Mouse (Mus musculus) embryonic facial prominence, embryonic 10.5 days (tissue): ENCODE measurements around the gene Myh9. TPM values are rescaled to one million over a fixed set of nuclear protein-coding genes. Genes with fewer than 3 reads are reported as not detected.

Experiments used
- DNase-seq: peaks from one replicate; pipeline ENCODE4 v3.0.0-alpha.2; 2017; ENCODE audit warnings: low spot score
- H3K27ac ChIP-seq: fragments of 300-500 bp; sonication (generic); replicated peaks from 2 replicates; pipeline ENCODE4 v1.5.1; 2016; ENCODE audit warnings: mild to moderate bottlenecking
- H3K27me3 ChIP-seq: fragments of 300-500 bp; sonication (generic); replicated peaks from 2 replicates; pipeline ENCODE4 v1.6.1; 2016; ENCODE audit warnings: low read depth, mild to moderate bottlenecking; ENCODE audit not compliant: poor library complexity, severe bottlenecking
- H3K36me3 ChIP-seq: fragments of 300-500 bp; sonication (generic); replicated peaks from 2 replicates; pipeline ENCODE4 v1.6.1; 2016; ENCODE audit warnings: mild to moderate bottlenecking, moderate library complexity
- H3K4me1 ChIP-seq: fragments of 300-500 bp; sonication (generic); 2 replicates; pipeline ENCODE4 v1.6.1; 2016
- H3K4me3 ChIP-seq: fragments of 300-500 bp; sonication (generic); 2 replicates; pipeline ENCODE4 v1.5.1; 2016; ENCODE audit warnings: mild to moderate bottlenecking, moderate library complexity
- H3K9me3 ChIP-seq: fragments of 300-500 bp; sonication (generic); 2 replicates; pipeline ENCODE4 v1.6.1; 2016; ENCODE audit warnings: mild to moderate bottlenecking
- WGBS: fragments of 180-500 bp; shearing (Covaris S2); methylation state at CpG from one replicate; pipeline ENCODE4 v1.1.7; 2016; 5-methylcytosine and 5-hydroxymethylcytosine counted together
- polyA plus RNA-seq: library from polyadenylated mRNA; unstranded; fragments of >200 nt; fragmentation: Nextera tagmentation; extraction: Ambion mirVana; gene quantifications from 2 replicates; pipeline ENCODE4 v1.2.1, GENCODE M21; 2016

Myh9 gene
- polyA plus RNA-seq, 1 experiment from 2014 or later, result 46.9 TPM

DNA sequence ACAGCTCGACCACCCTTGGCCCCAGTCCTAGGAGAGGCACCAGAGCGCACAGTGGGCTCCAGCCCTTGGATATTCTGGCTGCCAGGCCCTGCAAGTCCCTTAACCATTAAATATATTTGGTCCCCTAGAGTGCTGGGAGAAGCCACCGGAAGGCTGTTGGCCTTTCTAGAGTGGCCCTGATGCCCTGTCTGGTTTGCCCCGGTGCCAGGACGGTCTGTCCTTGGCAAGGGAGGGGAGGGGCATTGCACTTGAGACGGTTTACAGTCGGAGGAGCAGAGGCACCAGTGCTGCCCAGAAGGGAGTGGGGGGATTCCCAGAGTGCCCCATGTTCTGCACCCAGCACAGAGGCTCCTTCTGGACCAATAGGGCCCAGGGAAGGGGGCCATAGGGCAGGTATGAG lies 80.9 kb downstream of the Myh9 start:
- H3K27me3 ChIP-seq, result no peaks in the 10 kb centered on the region
- 0 out of 2 replicates have a peak, but pooled peaks cover 2% of the 10 kb centered on the region for H3K4me1 ChIP-seq
- peaks cover 72% of the 10 kb centered on the region for H3K36me3 ChIP-seq
- 94% methylated on average over 7 of the region's 7 CpGs for WGBS
- H3K27ac ChIP-seq, result no peak overlapping the region
- no peaks in the 10 kb centered on the region for H3K9me3 ChIP-seq
- DNase-seq, result no peak
- H3K4me3 ChIP-seq, result no peak overlapping the region

DNA sequence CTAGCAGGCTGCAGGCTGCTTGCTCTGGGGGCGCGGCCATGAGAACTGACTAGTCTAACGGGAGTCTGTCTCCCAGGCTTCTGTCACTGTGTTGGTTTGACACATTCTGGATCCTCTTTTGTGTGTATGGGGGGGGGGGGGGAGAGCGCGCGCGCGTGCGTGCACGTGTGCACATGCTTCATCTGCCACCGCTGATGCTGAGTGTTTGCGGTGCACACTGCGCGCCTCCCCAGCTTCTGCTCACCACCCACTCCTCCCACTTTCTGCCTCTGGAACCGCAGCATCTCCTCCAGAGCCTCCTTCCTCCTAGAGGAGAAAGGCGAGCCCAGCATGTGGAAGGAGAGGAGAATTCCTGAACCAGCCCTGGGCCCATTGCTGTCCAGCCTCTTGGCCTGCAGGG lies 81.9 kb downstream of the Myh9 start:
- H3K36me3 ChIP-seq, result peaks cover 61% of the 10 kb centered on the region
- WGBS, result 93% methylated on average over 16 of the region's 16 CpGs

DNA sequence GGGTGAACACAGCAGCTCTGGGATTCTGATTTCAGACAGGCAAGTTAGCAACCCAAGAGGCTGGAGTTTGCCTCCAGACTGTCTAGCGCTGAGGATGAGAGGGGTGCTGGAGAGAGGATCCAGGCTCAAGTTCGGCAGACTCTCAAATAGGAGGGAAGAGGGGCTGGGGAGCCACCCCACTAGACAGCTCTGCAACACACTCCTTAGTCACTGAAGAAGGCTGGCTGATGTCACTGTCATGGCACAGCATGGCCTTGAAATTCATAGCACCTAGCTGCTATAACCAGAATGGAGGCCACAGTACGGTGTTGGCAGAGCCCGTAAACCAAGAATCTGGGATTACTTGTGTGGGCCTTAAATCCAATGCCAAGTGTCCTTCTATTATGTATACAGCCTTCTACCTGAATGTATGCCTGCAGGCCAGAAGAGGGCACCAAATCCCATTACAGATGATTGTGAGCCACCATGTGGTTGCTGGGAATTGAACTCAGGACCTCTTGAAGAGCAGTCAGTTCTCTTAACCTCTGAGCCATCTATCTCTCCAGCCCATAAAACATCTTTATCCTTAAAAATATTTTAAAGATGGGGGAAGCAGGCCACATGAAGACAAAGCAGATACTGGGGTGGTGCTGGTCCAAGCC lies 84.3 kb downstream of the Myh9 start:
- Histone ChIP-seq H3K9me3 (no peaks in the 10 kb centered on the region), H3K4me1 (0 out of 2 replicates have a peak, but pooled peaks cover 6% of the 10 kb centered on the region), H3K36me3 (peaks cover 38% of the 10 kb centered on the region), H3K4me3 (no peak overlapping the region), H3K27ac (no peak overlapping the region), H3K27me3 (no peaks in the 10 kb centered on the region)
- DNase-seq, result no peak
- WGBS, result 86% methylated on average over 4 of the region's 4 CpGs

More for the DNA sequence above, 81.9 kb downstream of the Myh9 start:
- DNase-seq, result no peak
- no peaks in the 10 kb centered on the region for H3K27me3 ChIP-seq
- no peak overlapping the region for H3K4me3 ChIP-seq
- H3K4me1 ChIP-seq, result 0 out of 2 replicates have a peak, but pooled peaks cover 5% of the 10 kb centered on the region
- no peaks in the 10 kb centered on the region for H3K9me3 ChIP-seq
- no peak overlapping the region for H3K27ac ChIP-seq

DNA sequence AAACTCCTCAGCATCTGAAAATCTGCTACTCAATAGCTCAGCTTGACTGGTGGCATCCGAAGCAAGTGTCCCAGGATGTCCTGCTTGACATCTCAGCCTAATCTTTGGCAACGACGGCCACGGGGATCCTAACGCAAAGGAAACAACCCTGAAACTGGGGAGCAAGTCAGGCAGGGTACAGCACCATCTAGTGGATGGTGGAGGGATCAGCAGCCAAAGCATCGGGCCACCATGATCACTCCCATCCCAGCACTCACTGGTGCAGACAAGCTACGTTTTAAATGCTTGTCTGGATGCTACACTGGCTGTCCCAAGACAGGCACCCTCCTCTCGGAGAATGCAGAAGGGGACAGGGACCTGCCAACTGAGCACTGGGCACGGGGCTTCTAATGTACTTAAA lies 85.1 kb downstream of the Myh9 start, which contains the start of gene Apol8:
TSS of gene Apol8 (minus strand) at position 156 of the 400 bp plus-strand sequence.
- 7% methylated on average over 9 of the region's 9 CpGs for WGBS
- H3K27me3 ChIP-seq, result no peaks in the 10 kb centered on the region
- H3K4me1 ChIP-seq, result 0 out of 2 replicates have a peak, but pooled peaks cover 6% of the 10 kb centered on the region
- no peak within 1 kb of the TSS for H3K4me3 ChIP-seq
- DNase-seq, result peak; percentile 70
- H3K27ac ChIP-seq, result no peak within 1 kb of the TSS
- H3K36me3 ChIP-seq, result peaks cover 29% of the 10 kb centered on the region
- no peaks in the 10 kb centered on the region for H3K9me3 ChIP-seq

DNA sequence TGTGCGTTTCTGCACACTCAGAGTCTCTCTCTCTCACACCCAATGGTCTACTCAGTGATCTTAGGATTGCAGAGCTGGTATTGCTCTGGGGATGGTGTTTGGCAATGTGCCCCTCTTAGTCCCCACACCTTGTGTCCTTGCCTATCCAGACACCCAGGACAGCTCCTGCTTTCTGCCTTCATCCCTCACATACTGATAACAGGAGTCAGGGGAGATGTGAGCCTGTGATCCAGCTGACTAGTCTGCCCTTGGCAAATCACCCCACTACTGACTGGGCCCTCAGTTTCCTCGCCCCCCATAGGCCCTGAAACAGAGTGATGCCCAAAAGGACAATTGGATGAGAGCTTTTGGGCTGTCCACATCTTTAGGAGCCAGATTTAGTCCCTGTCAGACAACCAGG lies 85.9 kb downstream of the Myh9 start:
- 0 out of 2 replicates have a peak, but pooled peaks cover 6% of the 10 kb centered on the region for H3K4me1 ChIP-seq
- no peak overlapping the region for H3K4me3 ChIP-seq
- H3K27me3 ChIP-seq, result no peaks in the 10 kb centered on the region
- H3K36me3 ChIP-seq, result peaks cover 22% of the 10 kb centered on the region
- H3K27ac ChIP-seq, result no peak overlapping the region
- DNase-seq, result no peak
- WGBS, result 71% methylated on average over 2 of the region's 2 CpGs
- no peaks in the 10 kb centered on the region for H3K9me3 ChIP-seq

DNA sequence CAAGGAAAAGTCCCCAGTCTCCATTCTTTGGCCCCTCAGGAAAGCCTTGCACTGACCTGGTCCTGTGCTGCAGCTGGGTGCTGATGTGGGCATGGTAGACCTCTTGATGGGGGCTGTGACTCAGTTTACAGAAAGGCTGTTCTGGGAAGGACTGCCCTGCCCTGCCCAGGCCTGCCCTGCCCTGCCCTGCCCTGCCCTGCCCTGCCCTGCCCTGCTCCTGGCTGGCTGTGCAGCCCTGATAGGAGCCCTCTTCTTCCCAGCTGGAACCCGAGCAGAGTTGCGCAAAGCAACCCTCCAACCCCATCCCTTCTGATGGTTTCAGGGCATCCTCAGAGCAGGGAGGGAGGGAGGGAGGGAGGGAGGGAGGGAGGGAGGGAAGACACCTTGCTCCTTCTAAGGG lies 86.8 kb downstream of the Myh9 start:
- Histone ChIP-seq H3K36me3 (peaks cover 12% of the 10 kb centered on the region), H3K27me3 (no peaks in the 10 kb centered on the region), H3K4me1 (0 out of 2 replicates have a peak, but pooled peaks cover 6% of the 10 kb centered on the region), H3K4me3 (no peak overlapping the region), H3K27ac (no peak overlapping the region), H3K9me3 (no peaks in the 10 kb centered on the region)
- no peak for DNase-seq
- WGBS, result 56% methylated on average over 2 of the region's 2 CpGs

DNA sequence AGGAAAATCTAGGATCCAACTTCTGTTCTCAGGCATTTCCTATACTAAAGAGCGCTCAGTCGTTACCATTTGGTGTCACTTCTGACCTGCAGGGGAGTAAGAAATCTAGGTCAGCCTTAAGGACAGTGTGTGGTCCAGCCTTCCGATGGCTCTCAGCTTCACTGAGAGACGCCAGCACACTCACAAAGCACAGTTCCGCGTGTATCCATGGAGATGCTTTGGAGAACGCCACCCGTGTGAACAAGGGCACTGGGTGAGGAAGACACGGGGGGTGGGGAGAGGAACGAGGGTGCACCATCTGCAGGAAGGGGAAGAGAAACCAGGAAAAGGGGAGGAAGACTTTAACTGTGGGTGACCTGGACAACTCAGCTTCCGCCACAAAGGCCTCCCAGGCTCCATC lies 89.5 kb downstream of the Myh9 start:
- no peaks in the 10 kb centered on the region for H3K27me3 ChIP-seq
- 0 out of 2 replicates have a peak, but pooled peaks cover 6% of the 10 kb centered on the region for H3K4me1 ChIP-seq
- DNase-seq, result no peak
- 69% methylated on average over 11 of the region's 11 CpGs for WGBS
- H3K9me3 ChIP-seq, result no peaks in the 10 kb centered on the region
- H3K27ac ChIP-seq, result no peak overlapping the region
- H3K36me3 ChIP-seq, result no peaks in the 10 kb centered on the region
- no peak overlapping the region for H3K4me3 ChIP-seq

DNA sequence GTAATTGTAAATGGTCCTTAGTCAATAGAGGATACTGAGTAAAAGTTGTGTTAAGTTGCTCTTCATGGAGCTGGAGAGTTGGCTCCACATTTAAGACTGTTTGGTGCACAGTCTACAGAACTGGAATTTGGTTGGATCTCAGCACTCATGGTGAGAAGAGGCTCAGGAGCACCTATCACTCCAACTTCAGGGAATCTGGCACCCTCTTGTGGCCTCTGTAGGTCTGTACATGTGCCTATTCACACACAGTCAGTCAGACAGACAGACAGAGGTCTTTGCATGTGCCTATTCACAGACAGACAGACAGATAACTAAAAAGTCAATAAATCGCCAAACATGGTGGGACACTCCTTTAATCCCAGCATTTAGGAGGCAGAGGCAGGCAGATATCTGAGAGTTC lies 91.5 kb downstream of the Myh9 start:
- H3K27ac ChIP-seq, result no peak overlapping the region
- no peaks in the 10 kb centered on the region for H3K9me3 ChIP-seq
- H3K36me3 ChIP-seq, result no peaks in the 10 kb centered on the region
- H3K27me3 ChIP-seq, result no peaks in the 10 kb centered on the region
- DNase-seq, result no peak
- no peak overlapping the region for H3K4me3 ChIP-seq
- 38% methylated on average over 1 of the region's 1 CpGs for WGBS
- 0 out of 2 replicates have a peak, but pooled peaks cover 4% of the 10 kb centered on the region for H3K4me1 ChIP-seq

DNA sequence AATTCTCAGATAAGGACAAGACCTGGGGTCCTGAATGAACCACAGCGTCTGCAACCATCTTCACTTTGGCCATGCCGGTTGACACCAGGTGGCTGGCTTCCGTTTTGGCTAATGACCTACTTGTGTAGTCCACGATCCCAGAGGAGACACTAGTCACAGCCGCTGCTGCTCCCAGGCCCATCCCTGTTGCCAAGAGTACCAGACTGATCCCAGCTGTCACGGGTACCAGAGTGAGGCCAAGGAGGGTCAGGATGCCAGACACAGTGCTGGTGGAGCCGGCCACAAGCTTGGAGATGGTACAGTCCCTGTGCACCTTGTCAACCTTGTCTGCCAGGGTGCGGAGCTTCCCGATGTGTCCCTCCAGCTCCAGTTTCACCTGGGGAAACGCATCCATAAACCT lies 92.3 kb downstream of the Myh9 start:
- WGBS, result 93% methylated on average over 10 of the region's 10 CpGs
- Histone ChIP-seq H3K36me3 (no peaks in the 10 kb centered on the region), H3K27ac (no peak overlapping the region), H3K4me1 (no peaks in the 10 kb centered on the region), H3K9me3 (no peaks in the 10 kb centered on the region), H3K27me3 (no peaks in the 10 kb centered on the region), H3K4me3 (no peak overlapping the region)
- no peak for DNase-seq

DNA sequence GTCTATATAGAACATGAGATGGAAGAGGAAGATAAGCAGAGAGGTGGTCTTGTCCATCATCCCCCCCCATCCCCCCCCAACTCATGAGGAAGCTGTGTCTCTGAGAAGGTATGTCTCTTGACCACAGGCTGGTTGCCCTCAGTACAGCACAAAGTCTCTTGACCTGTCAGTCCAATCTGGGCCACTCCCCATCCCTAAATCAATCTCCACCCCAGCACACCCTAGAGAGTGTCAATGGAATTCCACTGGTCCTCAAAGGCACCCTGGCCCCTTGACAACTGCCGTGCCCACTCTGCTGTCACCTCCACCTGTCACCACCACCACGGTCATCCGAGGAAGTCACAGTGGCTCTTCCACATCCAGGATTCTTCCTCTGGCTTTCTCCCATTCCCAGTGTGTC lies 93.6 kb downstream of the Myh9 start:
- Histone ChIP-seq H3K36me3 (no peaks in the 10 kb centered on the region), H3K4me3 (no peak overlapping the region), H3K4me1 (no peaks in the 10 kb centered on the region), H3K9me3 (no peaks in the 10 kb centered on the region), H3K27me3 (no peaks in the 10 kb centered on the region), H3K27ac (no peak overlapping the region)
- WGBS, result 92% methylated on average over 3 of the region's 3 CpGs
- no peak for DNase-seq

DNA sequence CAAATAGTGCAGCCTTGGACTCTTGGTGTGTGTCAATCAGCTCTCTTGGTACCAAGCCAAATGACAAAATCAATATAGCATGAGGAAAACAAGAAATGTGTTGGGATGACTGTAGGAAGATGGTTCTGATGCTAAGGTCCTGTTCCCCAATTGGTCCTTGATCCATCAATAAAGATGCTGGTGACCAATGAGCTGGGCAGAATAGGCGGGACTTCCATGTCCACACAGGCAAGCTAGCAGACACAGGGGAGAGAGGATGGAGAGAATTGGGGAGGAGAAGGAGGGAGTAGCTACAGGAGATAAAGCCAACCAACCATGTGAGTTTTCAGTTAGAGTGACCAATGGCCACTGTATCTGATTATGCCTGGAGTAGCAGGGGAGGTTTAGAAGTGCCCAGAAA lies 95.6 kb downstream of the Myh9 start:
- 86% methylated on average over 1 of the region's 1 CpGs for WGBS
- no peak for DNase-seq
- Histone ChIP-seq H3K27me3 (no peaks in the 10 kb centered on the region), H3K36me3 (no peaks in the 10 kb centered on the region), H3K4me3 (no peak overlapping the region), H3K4me1 (no peaks in the 10 kb centered on the region), H3K9me3 (no peaks in the 10 kb centered on the region), H3K27ac (no peak overlapping the region)

DNA sequence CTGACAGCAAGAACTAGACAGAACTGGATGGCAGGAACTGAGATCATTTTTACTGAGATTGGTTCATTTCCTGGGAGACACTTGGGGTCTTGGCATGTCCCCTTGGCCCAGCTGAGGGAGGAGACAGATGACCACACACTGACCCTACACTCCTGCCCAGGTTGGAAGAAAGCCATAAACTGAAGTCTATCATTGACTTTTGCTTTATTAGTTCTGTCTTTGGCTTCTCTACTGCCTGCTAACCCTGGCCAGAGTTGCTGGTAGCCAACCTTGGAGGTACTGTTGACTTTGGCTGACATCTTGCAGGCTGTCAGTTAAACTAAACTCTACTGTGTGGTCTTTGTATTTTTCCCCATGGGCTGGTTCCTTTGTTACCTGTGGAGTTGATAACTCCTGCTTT lies 96.9 kb downstream of the Myh9 start:
- no peak for DNase-seq
- no peaks in the 10 kb centered on the region for H3K9me3 ChIP-seq
- H3K4me1 ChIP-seq, result no peaks in the 10 kb centered on the region
- no peak overlapping the region for H3K27ac ChIP-seq
- H3K27me3 ChIP-seq, result no peaks in the 10 kb centered on the region
- no peaks in the 10 kb centered on the region for H3K36me3 ChIP-seq
- no peak overlapping the region for H3K4me3 ChIP-seq

DNA sequence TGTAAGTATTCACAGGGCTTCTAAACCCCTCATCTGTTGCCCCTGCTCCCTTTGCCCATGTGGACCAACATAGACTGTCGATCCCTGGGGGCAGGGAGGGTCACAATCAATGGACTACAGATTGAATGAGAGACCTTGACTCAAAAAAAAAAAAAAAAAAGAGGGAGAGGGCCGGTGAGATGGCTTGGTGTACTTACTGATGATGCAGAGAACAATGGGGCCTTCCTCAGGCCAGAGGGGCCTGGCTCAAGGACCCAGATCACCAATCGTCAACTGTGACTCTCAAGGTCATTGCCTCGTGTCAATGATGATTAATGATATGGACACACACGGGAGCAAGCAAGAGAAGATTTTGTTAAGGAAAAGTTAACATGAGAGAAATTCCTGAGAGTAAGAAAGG lies 97.3 kb downstream of the Myh9 start:
- Histone ChIP-seq H3K36me3 (no peaks in the 10 kb centered on the region), H3K4me1 (no peaks in the 10 kb centered on the region), H3K27me3 (no peaks in the 10 kb centered on the region), H3K4me3 (no peak overlapping the region), H3K9me3 (no peaks in the 10 kb centered on the region), H3K27ac (no peak overlapping the region)
- DNase-seq, result no peak
- WGBS, result 59% methylated on average over 5 of the region's 5 CpGs
